Mouse (Mus musculus): Measurements from ENCODE around the gene Sik2. TPM values are rescaled to one million over a fixed set of nuclear protein-coding genes. Genes with fewer than 3 reads are reported as not detected.

Gene Sik2
- polyA plus RNA-seq, 1 experiment from 2014 or later = 14.3 TPM

- H3K4me2 ChIP-seq (replicated peaks) = no peak overlapping the region
- no peaks in the 10 kb centered on the region for H3K4me1 ChIP-seq
- H3K9me3 ChIP-seq = no peaks in the 10 kb centered on the region
These were observed 78.9 kb downstream of the Sik2 start for GRCm38 (mm10) chr9:50929986-50930385.

GRCm38 (mm10) chr9:50925801-50926200 is 83.1 kb downstream of the Sik2 start:
- Histone ChIP-seq H3K36me3 (no peaks in the 10 kb centered on the region), H3K9ac (no peak overlapping the region), H3K4me2 (replicated peaks) (no peak overlapping the region), H3K27me3 (replicated peaks) (no peaks in the 10 kb centered on the region), H3K9me3 (no peaks in the 10 kb centered on the region), H3K4me3 (no peak overlapping the region), H3K27ac (no peak overlapping the region), H3K4me1 (no peaks in the 10 kb centered on the region)
- 94% methylated on average over 4 of the region's 4 CpGs for WGBS
- ATAC-seq (ENCODE audit: low FRiP score, low read depth) = no peak

More at GRCm38 (mm10) chr9:50929986-50930385, 78.9 kb downstream of the Sik2 start:
- Histone ChIP-seq H3K27me3 (replicated peaks) (no peaks in the 10 kb centered on the region), H3K36me3 (peaks cover 6% of the 10 kb centered on the region), H3K27ac (no peak overlapping the region), H3K4me3 (no peak overlapping the region), H3K9ac (no peak overlapping the region)
- no peak for ATAC-seq (ENCODE audit: low FRiP score, low read depth)

DNA sequence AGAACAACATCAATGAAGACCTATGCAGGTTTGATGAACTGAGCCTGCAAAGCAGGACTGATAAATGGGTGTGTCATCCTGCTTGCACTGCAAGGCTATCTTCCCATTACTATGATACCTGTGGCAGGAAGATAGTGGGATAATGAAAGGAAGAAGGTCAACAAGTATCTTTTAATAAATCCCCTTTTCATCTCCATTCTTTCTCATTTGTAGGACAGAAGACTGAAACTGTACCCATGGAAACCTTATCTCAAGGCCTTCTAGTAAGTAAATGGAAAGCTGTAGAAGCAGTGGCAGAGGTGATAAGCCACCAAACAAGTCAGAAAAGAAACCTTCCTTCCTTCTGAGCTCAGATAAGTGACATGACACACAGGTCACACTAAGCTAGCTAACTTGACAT is 84.4 kb downstream of the Sik2 start:
- no peaks in the 10 kb centered on the region for H3K27me3 ChIP-seq (replicated peaks)
- H3K36me3 ChIP-seq = no peaks in the 10 kb centered on the region
- no peak overlapping the region for H3K9ac ChIP-seq
- no peak for ATAC-seq (ENCODE audit: low FRiP score, low read depth)
- H3K4me1 ChIP-seq = no peaks in the 10 kb centered on the region
- no peak overlapping the region for H3K4me3 ChIP-seq
- no peak overlapping the region for H3K27ac ChIP-seq
- no peak overlapping the region for H3K4me2 ChIP-seq (replicated peaks)
- H3K9me3 ChIP-seq = no peaks in the 10 kb centered on the region

GRCm38 (mm10) chr9:50922363-50923153 is 86.3 kb downstream of the Sik2 start:
- Histone ChIP-seq H3K4me2 (replicated peaks) (no peak overlapping the region), H3K36me3 (no peaks in the 10 kb centered on the region), H3K27ac (no peak overlapping the region), H3K4me3 (no peak overlapping the region), H3K27me3 (replicated peaks) (no peaks in the 10 kb centered on the region), H3K9ac (no peak overlapping the region), H3K9me3 (no peaks in the 10 kb centered on the region), H3K4me1 (no peaks in the 10 kb centered on the region)
- WGBS = 76% methylated on average over 5 of the region's 5 CpGs
- no peak for ATAC-seq (ENCODE audit: low FRiP score, low read depth)

DNA sequence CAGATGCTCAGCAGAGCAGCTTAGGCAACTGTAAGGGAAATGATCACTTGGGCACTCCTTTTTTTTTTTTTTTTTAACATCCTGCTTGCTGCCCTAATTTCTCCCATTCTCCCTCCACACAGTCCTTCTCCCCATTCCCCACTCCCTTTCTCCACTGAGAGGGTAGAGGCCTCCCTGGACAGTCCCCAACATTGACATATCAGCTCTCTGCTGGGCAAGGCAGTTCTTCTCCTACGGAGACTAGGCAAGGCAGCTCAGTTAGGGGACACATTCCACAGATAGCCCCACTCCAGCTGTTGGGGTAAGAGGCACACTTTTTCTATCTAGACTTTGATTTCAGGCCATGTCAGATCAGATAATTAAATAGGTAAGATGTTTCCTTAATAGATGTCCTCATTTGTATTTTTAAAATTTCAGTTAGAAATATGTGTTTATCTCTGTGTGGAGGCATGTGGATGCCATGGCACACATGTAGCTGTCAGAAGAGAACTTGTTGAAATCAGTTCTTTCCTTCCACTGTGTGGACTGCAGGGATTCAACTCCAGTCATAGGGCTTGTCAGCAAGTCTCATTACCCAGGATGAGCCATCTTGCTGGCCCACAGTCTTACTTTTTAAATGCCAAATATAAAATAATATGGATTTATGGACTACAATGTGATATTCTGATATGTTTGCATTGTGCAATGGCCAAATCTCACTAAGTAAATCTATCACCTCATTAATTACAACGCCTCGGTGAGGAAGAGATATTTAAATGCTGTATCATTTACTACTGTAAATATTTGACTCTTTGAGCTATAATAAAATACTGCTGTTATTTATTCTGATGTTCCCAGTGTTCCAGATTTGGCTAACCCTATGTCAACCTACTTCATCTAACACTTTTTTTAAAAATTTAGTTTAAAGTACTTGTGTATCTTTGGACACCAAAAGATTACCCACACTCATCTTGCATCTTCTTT is 87.7 kb downstream of the Sik2 start:
- 89% methylated on average over 3 of the region's 3 CpGs for WGBS
- ATAC-seq (ENCODE audit: low FRiP score, low read depth) = no peak
- H3K27ac ChIP-seq = no peak overlapping the region

DNA sequence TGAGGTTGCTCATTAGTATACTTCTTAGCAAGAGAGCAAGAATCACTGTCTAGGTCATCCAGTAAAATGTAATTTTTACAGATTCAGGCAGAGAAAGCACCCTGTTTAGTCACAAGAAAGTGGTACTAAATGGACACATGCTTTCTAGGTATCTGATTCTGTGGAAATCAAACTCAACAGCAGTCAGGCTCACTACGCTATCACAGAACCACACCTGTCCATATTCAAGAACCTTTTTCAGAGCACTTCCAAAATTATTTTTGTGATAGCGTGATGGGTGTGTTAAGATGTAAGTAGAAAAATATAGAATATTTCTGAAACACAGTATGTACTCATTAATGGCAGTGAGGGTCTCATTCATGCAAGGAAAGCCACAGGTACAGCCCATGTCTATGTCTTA is 89.3 kb downstream of the Sik2 start:
- Histone ChIP-seq H3K4me1 (no peaks in the 10 kb centered on the region), H3K4me2 (replicated peaks) (no peak overlapping the region), H3K36me3 (no peaks in the 10 kb centered on the region), H3K9me3 (no peaks in the 10 kb centered on the region), H3K27me3 (replicated peaks) (no peaks in the 10 kb centered on the region), H3K27ac (no peak overlapping the region), H3K4me3 (no peak overlapping the region), H3K9ac (no peak overlapping the region)
- WGBS = 96% methylated on average over 2 of the region's 2 CpGs
- ATAC-seq (ENCODE audit: low FRiP score, low read depth) = no peak

More for the DNA sequence above, 87.7 kb downstream of the Sik2 start:
- Histone ChIP-seq H3K4me3 (no peak overlapping the region), H3K27me3 (replicated peaks) (no peaks in the 10 kb centered on the region), H3K4me2 (replicated peaks) (no peak overlapping the region), H3K4me1 (no peaks in the 10 kb centered on the region), H3K36me3 (no peaks in the 10 kb centered on the region), H3K9me3 (no peaks in the 10 kb centered on the region), H3K9ac (no peak overlapping the region)

- no peaks in the 10 kb centered on the region for H3K4me1 ChIP-seq
- H3K4me3 ChIP-seq = no peak overlapping the region
- 64% methylated on average over 3 of the region's 3 CpGs for WGBS
- no peak overlapping the region for H3K27ac ChIP-seq
- no peaks in the 10 kb centered on the region for H3K9me3 ChIP-seq
- no peaks in the 10 kb centered on the region for H3K36me3 ChIP-seq
- H3K27me3 ChIP-seq (replicated peaks) = no peaks in the 10 kb centered on the region
- H3K9ac ChIP-seq = no peak overlapping the region
- H3K4me2 ChIP-seq (replicated peaks) = no peak overlapping the region
- ATAC-seq (ENCODE audit: low FRiP score, low read depth) = no peak
These were observed 90.7 kb downstream of the Sik2 start for GRCm38 (mm10) chr9:50918131-50918530.

GRCm38 (mm10) chr9:50911861-50912515 is 96.9 kb downstream of the Sik2 start:
- Histone ChIP-seq H3K9ac (no peak overlapping the region), H3K4me3 (no peak overlapping the region), H3K9me3 (no peaks in the 10 kb centered on the region), H3K27me3 (replicated peaks) (no peaks in the 10 kb centered on the region), H3K4me1 (no peaks in the 10 kb centered on the region), H3K36me3 (no peaks in the 10 kb centered on the region), H3K4me2 (replicated peaks) (no peak overlapping the region), H3K27ac (no peak overlapping the region)
- 91% methylated on average over 7 of the region's 7 CpGs for WGBS
- no peak for ATAC-seq (ENCODE audit: low FRiP score, low read depth)

GRCm38 (mm10) chr9:50905321-50905720 is 103.6 kb downstream of the Sik2 start:
- ATAC-seq (ENCODE audit: low FRiP score, low read depth) = no peak
- Histone ChIP-seq H3K4me1 (no peaks in the 10 kb centered on the region), H3K27me3 (replicated peaks) (no peaks in the 10 kb centered on the region), H3K27ac (no peak overlapping the region), H3K9ac (no peak overlapping the region), H3K4me3 (no peak overlapping the region), H3K9me3 (no peaks in the 10 kb centered on the region), H3K4me2 (replicated peaks) (no peak overlapping the region), H3K36me3 (no peaks in the 10 kb centered on the region)
- 76% methylated on average over 3 of the region's 3 CpGs for WGBS

GRCm38 (mm10) chr9:50904196-50904847 is 104.6 kb downstream of the Sik2 start:
- no peaks in the 10 kb centered on the region for H3K36me3 ChIP-seq
- no peaks in the 10 kb centered on the region for H3K9me3 ChIP-seq
- WGBS = 73% methylated on average over 6 of the region's 6 CpGs

GRCm38 (mm10) chr9:50900026-50900920 is 108.6 kb downstream of the Sik2 start:
- 74% methylated on average over 7 of the region's 7 CpGs for WGBS

More at GRCm38 (mm10) chr9:50904196-50904847, 104.6 kb downstream of the Sik2 start:
- H3K9ac ChIP-seq = no peak overlapping the region
- no peak overlapping the region for H3K27ac ChIP-seq
- no peak overlapping the region for H3K4me2 ChIP-seq (replicated peaks)
- no peak overlapping the region for H3K4me3 ChIP-seq
- no peaks in the 10 kb centered on the region for H3K27me3 ChIP-seq (replicated peaks)
- H3K4me1 ChIP-seq = no peaks in the 10 kb centered on the region
- ATAC-seq (ENCODE audit: low FRiP score, low read depth) = no peak

More at GRCm38 (mm10) chr9:50900026-50900920, 108.6 kb downstream of the Sik2 start:
- ATAC-seq (ENCODE audit: low FRiP score, low read depth) = no peak
- H3K4me1 ChIP-seq = no peaks in the 10 kb centered on the region
- no peaks in the 10 kb centered on the region for H3K27me3 ChIP-seq (replicated peaks)
- H3K4me3 ChIP-seq = no peak overlapping the region
- H3K9ac ChIP-seq = no peak overlapping the region
- H3K27ac ChIP-seq = no peak overlapping the region
- H3K9me3 ChIP-seq = no peaks in the 10 kb centered on the region
- peaks cover 16% of the 10 kb centered on the region for H3K36me3 ChIP-seq
- no peak overlapping the region for H3K4me2 ChIP-seq (replicated peaks)

Data from neural tube, embryonic 12.5 days (tissue).